Mouse (Mus musculus): Measurements from ENCODE around the gene Htr1a.

DNA sequence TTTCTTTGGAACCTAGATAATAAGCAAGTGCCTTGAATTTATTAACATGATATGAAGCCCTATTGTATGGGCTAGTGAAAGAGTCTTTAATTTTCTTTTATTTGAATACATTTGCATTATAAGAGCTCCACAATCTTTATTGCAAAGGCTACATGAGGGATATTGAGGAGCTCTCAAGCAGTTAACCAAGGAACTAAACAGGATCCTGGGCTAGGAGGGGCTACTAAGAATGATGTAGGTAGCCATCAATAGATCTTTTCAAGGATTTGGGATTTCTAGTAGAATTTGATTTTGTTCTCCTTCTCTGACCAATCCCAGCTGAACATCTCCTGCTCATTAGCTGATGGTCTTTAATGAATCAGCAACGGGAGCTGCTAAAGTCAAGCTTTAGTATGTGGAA is 9.8 kb upstream of the Htr1a start:
- TF ChIP-seq CTCF (conservative IDR thresholded peaks at IDR 0.05; ENCODE audit: low read length): no peak
- TF ChIP-seq POU5F1 (IDR thresholded peaks at IDR 0.05; ENCODE audit: borderline replicate concordance, low read length): no peak
